Mouse (Mus musculus) A20 (cell line): Measurements from ENCODE around the gene Trp53.

Source experiments
- DNase-seq: peaks from one replicate; pipeline ENCODE4 v3.0.0-alpha.2; 2011; ENCODE audit warnings: low read depth, low spot score

Trp53 gene

DNA sequence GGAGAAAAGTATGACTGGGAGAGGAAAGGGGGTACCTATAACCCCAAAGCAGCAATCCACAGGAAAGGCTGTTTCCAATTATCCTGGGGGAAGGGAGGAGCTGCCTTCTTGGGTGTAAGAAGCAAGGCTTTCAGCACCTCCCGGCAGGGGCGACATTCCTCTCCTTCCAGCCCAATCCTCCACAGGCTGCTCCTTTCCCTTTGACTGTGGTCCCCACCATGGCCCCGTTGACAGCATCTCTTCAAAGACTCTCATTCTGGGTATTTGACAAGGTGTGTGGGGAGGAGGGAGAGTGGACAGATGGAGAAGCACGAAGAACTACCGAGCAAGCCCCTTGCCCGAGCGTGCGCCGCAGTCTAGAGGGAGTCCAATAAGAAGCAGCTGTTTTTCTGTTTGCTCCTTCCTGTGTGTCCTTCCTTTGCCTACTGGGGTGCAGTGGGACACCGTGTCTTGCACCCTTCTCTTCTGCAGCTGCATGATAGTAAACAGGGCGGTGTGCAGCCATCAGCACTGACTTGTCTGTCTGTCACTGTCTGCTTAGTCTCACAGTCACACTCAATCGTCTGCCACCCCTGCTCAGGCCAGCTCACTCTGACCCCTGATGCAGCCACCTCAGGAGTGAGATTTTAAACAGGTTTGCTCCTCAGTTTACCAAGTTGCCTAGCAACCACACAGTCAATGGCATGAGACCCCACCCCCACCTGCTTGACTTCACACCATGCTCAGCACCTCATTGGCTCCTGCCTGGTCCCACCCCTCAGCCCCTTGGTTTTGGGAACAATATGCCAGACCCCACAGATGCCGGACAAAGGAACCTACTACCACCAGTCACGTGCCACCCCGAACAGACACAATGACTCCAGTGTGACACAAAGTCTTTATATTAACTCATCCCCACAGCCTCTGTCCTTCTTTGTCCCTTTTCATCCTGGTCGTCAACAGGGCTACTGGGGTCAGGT, 19.0 kb upstream of the Trp53 start:
- DNase-seq, result no peak

DNA sequence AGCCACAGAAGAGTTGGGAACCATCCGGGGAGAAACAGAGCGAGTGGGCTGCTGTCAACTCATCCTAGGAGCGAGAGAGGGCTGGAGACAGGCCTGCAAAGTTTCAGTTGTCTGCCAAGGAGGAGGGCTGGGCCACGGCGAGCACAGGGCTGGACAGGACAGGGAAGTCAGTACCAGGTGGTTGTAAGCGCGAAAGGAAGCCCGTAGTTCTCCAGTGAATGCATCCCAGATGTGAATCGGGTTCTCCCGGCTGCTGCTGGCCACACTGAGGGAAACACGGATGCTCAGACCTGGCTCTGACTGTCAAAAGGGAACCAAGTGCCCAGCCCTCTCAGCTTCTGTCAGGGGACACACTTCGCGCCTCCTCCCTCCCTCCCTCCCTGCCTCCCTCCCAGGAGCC, 16.8 kb upstream of the Trp53 start:
- no peak for DNase-seq

DNA sequence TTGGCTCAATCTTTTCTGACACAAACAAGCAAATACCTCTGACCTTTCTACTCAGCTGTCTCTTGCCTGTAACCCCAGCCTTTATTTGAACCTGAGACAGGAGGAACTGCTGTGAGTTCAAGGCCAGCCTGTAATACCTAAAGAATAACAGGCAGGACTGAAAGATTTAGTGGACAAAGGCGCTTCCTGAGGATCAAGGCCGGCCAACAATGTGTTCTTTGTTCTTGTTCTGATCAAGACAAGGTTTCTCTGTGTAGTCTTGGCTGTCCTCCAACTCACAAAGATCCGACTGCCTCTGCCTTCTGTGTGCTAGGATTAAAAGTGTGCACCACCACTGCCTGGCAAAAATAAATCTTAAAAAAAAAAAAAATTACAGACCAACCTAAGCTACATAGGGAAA, 15.8 kb upstream of the Trp53 start:
- DNase-seq, result no peak

DNA sequence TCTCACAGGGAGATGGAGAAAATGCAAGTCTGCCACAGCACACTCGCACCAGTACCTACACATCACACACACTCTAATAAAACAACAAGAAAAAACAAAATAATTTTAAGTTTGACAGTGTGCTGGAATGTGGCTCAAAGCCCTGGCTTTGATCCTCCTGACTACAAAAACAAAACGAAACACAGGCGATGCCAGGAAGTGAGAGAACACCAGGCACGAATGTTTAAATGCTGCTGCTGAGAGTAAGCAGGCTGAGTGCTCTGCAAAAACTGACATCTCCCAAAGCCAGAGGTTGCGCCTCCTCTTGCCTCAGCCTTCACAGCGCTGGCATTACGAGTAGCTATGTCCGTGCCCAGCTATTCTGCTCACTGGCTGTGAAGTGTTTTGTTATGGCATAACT, 15.0 kb upstream of the Trp53 start:
- DNase-seq, result no peak

DNA sequence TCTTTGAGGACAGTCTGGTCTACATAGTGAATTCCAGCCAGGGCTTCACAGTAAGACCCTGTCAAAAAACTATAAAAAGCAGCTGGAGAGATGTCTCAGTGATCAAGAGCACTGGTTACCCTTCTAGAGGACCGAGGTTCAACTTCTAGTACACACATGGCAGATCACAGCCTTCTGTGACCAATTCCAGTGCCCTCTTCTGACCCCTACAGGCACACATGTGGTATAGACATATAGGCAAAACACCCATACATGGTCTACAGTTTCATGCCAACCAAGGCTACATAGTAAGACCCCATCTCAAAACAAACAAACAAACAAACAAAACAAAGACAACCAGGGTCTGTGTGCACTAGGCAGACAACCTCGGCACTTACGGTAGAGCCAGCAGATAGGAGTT, 4.9 kb upstream of the Trp53 start:
- peak; percentile 45 for DNase-seq

DNA sequence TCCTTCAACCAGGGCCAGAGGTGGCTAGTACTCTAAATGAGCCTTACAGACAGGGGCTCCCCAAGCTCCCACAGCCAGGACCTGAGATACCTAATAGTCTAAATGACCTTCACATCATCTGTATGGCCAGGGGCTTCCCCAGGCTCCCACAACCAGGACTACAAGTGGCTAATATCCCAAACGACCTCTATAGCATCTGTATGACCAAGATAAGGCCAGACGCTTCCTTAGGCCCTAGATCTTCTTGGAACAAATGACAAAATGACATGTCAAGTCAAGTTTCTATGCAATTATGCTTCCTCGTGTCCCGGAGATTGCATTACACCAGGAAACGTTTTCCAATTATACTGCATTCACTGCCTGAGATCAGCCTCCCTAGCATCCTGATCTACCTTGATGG, 3.9 kb upstream of the Trp53 start:
- no peak for DNase-seq

DNA sequence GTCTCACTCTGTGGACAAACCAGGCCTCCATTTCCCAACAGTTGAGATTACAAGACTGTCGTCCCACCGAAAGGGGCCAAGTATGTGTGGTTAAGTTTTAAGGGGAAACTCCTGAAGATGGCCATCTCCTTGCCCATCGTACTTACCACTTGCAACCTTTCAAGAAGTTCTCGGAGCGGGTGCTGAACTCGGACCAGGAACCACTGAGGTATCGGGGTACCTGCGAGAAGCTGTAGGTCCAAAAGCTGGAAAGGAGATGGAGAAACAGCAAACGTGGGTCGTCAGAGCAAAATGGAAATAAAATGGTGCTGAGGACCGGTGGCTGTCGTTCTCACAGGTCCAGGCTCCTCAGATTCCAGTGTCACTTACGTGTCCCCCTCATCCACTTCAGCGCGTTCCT, 1.9 kb upstream of the Trp53 start:
- DNase-seq, result no peak

DNA sequence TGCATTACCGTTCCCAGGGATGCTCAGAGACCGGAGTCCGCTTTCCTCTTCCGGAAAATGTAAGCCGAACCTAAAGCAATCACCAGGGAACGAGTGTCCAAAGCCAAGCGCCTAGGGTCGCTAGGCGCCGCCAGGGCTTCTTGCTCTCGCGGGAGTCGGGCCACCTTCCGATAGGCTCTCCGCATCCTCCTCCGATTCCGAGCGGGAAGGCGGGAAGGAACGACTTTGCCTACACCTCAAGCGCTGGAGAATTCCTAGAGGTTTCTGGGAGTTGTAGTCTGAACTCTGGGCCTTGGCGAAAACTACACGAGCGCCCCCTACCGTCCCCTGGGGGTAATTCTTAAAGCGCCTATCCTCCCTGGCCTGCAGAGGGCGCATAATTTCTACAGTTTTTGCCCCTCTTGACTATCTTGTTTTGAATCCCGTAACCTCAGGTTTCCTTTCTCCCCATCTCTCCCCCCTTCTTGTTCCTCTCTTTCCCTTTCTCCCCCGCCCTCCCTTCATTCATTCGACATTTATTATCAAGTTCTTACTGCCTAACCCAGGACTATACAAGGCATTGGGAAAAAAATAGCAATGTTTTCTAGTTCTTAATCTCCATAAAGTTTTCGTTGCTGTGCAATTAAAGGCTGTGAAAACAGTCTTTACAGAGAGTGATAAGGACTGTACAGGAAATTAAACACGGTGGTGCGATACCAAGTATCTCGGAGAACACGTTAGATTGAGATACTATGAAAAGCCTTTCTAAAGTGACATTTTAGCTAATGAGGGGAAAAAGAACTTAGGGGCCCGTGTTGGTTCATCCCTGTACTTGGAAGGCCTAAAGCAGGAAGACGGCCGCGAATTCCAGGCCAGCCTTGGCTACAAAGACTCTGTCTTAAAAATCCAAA, 786 bp upstream of the Trp53 start:
- DNase-seq, result peak; percentile 90

DNA sequence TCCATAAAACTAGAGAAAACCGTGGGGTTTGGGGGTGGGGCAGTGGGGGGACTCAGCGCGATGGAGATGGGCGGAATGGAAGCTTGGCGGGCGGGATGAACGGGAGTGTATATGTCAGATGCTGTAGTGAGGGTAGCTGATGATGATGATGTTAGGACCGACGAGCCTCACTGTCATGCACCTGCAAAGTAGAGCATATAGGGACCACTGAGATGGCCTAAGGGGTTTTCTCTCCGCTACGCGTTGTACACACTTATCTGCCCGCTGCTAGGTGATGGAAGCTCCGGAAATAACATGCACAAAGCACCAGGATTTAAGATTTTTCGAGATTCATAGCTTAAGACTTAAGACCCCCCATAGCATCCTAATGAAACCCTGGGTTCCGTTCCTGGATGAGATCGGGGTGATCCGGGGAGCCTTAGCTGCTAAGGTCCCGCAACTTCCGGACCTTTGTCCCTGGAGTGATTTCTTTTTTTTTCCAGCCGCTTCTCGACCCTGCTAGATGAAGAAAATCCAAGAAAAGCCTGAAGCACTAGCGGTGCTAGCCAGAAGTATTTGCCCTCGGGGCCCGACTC, 500 bp downstream of the Trp53 start:
- DNase-seq, result no peak

DNA sequence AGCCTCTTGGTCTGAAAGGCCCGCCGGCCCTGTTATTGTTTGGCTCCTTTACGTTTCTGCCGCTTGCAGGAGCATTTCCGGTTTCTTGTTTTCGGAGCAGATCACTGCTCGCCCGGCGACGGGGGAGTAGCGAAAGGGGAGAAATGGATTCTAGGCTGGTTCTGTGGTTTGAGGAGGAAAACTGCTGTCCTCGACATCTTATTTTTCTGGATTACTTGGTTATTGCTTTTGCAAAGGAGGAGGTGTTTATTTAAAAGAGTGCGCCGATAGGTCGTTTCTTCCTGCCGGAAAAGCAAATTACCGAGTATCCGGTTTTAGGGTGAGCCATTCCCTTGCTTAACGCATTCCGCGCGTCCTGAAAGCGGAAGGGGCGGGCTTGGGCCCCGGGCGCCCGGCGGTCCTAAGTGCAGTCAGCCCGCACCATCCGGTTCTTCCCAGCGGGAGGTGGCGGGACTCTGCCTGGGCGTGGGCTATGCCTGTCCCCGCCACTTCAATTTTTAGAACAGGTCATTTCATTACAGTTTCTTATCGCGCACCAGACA, 1.1 kb downstream of the Trp53 start:
- DNase-seq, result peak; percentile 89

DNA sequence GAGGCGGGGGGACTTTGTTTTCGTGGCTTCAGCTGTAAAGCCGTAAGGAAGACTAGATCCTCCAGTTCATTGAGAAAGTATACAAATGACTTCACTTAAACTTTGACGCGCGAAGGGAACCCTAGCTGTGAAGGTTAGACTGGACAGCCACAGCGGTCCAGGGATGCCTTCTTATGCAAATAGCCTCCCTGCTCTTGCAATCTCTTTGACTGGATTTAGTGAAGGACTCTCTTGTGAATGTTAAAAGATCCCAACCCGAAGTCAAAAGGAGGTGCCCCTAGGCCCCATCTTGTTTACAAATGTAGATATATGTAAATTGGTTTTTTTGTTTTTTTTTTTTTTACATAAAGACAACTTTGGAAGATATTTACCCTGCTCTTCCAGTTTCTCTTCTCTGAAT, 1.7 kb downstream of the Trp53 start:
- no peak for DNase-seq

DNA sequence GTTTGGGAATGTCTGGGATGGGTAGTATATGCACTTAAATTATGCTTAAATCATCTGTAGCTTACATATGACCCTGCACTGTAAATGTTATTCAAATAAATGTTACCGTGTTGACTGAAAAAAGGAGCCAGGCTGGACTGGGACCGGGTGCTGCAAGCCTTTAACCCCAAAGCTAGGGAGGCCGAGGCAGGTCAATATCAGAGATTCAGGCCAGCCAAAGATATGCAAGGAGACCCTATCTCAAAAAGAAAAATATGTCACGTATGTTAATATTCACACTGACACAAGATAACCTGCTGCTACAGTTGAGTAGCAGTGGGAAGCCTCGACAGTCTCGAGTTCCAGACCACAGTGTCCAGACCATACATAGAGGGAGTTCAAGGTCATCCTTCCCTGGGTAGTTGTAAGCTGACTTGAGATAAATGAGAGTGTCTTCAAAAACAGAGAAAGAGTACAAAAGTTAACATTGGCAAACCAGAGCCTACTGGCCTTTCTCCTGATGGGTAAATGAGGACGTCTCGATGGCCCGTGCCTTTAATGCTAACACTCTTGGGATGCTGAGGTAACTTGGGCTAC, 2.2 kb downstream of the Trp53 start:
- DNase-seq, result no peak

DNA sequence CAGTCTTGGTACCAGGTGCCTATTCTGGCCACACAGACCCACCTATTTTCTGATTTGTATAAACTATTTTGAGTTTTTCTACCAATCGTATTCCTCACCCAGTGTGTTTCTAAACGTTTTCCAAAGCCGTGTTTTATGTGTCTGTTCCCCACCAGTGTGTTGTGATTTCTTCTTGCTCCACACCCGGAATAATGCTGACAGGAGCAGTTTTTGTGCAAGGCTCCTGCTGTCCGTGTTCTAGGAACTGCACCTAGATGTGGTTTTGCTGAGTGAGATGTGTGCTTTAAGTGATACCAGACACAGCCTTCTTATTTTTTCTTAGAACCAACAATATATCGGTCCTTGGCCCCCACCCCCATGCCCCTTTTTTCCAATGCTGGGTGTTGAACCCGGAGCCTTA, 3.8 kb downstream of the Trp53 start:
- no peak for DNase-seq

DNA sequence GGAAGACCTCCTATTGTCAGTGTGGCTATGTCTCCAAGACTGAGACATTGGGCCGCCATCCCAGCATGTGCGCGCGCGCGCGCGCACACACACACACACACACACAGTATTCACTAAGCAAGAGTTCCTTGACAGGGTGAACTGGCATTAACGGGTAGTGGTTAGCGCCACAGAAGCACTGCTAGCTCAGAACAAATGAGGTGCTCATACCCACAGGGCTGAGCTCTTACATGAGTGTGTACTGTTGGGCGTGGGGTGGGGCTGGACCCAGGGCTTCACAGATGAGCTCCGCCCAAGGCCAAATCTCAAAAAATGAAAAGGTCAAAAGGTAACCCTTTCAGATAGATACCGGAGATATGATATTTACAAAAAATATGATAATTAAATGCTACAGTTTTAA, 4.8 kb downstream of the Trp53 start:
- DNase-seq, result no peak

DNA sequence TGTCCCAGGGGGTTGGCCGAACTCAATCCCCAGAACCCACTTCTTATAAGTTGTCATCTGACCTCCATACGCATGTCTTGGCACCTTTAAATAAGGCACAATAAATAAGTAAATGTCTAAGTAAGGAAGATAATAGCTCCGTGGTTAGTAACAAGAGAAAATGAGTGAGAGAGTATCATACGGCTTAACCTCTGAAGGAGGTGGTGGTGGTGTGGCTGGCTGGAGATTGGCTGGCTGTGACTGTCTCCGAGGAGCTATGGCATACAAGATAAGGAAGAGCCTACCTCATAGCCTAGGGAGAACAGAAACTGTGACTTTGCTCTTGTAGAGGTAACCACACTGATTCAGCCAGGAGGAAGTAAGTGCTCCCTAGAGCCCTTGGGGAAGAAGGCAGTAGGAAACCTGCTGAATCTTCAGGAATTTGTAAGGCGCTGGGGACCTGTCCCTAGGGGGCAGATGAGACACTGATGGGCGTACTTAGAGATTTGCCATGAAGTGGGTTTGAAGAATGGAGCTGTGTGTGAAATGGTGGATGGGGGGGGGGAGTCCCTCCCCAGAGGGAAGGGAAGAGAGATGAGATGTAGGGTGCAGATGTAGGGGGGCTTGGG, 5.7 kb downstream of the Trp53 start:
- DNase-seq, result peak; percentile 7

DNA sequence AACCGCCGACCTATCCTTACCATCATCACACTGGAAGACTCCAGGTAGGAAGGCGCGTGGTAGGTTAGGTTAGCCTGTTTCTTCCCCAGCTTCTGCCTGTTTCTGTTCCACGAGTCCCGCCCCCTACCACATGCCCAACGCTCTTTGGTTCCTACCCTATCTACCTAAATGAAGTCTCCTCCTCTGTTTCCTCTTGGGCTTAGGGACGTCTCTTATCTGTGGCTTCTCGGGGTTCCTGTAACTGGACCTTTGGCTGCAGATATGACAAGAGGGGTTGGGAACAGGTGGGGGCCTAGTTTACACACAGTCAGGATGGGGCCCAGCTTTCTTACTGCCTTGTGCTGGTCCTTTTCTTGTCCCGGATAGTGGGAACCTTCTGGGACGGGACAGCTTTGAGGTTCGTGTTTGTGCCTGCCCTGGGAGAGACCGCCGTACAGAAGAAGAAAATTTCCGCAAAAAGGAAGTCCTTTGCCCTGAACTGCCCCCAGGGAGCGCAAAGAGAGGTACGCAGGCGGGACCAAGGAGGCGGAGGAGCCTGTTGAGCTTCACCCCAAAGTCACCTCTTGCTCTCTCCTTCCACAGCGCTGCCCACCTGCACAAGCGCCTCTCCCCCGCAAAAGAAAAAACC, 9.2 kb downstream of the Trp53 start:
- no peak for DNase-seq

DNA sequence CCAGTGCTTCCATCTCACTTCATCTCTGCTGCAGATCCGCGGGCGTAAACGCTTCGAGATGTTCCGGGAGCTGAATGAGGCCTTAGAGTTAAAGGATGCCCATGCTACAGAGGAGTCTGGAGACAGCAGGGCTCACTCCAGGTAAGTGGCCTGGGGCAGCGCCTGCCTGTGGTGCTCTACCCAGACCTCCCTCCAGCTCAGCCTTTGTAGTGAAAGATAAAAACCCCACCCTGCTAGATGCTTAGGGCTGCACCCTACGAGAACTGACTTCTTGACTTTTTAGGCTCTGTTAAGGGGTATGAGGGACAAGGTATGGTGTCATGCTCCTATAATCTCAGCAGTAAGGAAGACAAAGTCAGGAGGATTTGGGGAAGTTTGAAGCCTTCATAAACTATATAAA, 10.5 kb downstream of the Trp53 start:
- no peak for DNase-seq

DNA sequence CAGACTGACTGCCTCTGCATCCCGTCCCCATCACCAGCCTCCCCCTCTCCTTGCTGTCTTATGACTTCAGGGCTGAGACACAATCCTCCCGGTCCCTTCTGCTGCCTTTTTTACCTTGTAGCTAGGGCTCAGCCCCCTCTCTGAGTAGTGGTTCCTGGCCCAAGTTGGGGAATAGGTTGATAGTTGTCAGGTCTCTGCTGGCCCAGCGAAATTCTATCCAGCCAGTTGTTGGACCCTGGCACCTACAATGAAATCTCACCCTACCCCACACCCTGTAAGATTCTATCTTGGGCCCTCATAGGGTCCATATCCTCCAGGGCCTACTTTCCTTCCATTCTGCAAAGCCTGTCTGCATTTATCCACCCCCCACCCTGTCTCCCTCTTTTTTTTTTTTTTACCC, 11.3 kb downstream of the Trp53 start:
- DNase-seq, result no peak

DNA sequence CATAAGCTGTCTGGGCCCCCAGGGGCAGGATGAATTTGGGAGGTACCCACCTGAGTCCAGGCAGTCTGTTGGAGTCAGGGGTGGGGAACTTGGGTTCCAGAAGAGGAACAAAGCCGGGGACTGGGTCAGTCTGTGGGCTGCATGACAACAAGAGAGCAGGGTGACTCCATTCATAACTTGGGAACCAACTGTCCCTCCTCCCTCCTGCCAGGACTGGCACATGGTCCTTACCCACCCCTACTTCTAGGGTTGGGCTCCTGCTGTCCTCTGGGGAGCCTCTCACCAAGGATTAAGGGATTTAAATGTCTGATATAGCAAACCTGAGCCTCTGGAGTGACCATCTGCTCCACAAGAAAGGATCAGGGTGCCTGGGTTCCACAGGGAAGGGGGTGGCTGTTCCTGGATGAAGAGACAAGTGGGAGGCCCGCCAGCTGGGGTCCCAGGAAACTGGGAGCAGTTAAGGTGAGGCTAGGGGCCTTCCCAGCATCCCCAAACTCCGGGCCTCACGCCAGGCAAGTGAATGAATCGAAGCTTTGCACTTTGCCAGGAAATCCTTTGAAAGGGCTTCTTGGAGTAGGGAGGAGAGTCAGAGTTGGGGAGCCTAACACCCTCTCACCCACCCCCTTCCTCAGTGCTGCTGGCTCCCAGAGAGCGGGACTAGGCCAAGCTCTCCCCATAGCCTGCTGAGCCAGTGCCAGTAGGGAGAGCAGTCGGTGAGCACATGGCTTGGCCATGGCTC, 11.9 kb downstream of the Trp53 start:
- no peak for DNase-seq

DNA sequence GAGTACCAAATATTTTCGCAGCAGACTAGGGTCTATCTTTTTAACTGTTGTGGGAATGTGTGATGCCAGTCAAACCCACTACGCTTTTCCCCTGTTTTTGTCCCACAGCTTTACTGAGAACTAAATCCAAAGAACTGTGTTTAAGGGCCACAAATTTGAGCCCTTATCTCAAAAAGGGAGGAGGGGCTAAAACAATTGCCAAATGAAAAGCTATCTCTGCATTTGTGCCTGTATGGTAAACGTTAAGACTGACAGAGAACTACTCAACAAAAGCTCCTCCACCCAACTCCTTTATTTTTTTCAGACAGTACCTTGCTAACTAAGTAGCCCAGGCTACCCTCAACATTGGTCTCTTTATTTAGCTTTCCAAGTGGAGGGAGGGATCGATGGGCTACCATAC, 12.6 kb downstream of the Trp53 start:
- DNase-seq, result no peak
